Mouse (Mus musculus) MEL (cell line): ENCODE results near the gene Xcr1. TPM values are rescaled to one million over a fixed set of nuclear protein-coding genes. Genes with fewer than 3 reads are reported as not detected.

Source experiments
- DNase-seq: peaks from one replicate; pipeline ENCODE4 v3.0.0; 2011; ENCODE audit warnings: low read depth, low spot score
- H3K27ac ChIP-seq: 2 replicates; pipeline ENCODE4 v1.5.1; 2012; ENCODE audit warnings: low read depth, mild to moderate bottlenecking, control low read depth, low read length, moderate library complexity; ENCODE audit not compliant: control insufficient read depth
- H3K27me3 ChIP-seq, 2 experiments: fragments of 150-350 bp in 1 of 2; sonication (generic) in 1 of 2; 2 replicates each; pipeline ENCODE4 v1.6.1; 2012; ENCODE audit warnings: low read length in 2 of 2, mild to moderate bottlenecking in 2 of 2, improper control_type of control experiment in 1 of 2, moderate library complexity in 1 of 2; ENCODE audit not compliant: insufficient read depth in 2 of 2, control insufficient read depth in 1 of 2
- H3K36me3 ChIP-seq, 2 experiments: 2 replicates each; pipeline ENCODE4 v1.6.1; 2012 to 2014; ENCODE audit warnings: low read length in 2 of 2, improper control_type of control experiment in 1 of 2, inconsistent platforms in 1 of 2, mild to moderate bottlenecking in 1 of 2; ENCODE audit not compliant: insufficient read depth in 2 of 2, control insufficient read depth in 1 of 2
- H3K4me1 ChIP-seq, 2 experiments: fragments of 150-350 bp in 1 of 2; sonication (generic) in 1 of 2; 2 replicates each; pipeline ENCODE4 v1.6.1; 2012; ENCODE audit warnings: low read length in 2 of 2, improper control_type of control experiment in 1 of 2, mild to moderate bottlenecking in 1 of 2; ENCODE audit not compliant: insufficient read depth in 2 of 2, control insufficient read depth in 1 of 2
- H3K4me3 ChIP-seq, 2 experiments: fragments of 150-350 bp in 1 of 2; sonication (generic) in 1 of 2; 2 replicates each; pipeline ENCODE4 v1.5.1; 2012; ENCODE audit warnings: low read depth in 2 of 2, low read length in 2 of 2, mild to moderate bottlenecking in 2 of 2, moderate library complexity in 2 of 2, control low read depth in 1 of 2, improper control_type of control experiment in 1 of 2; ENCODE audit not compliant: control insufficient read depth in 1 of 2, insufficient read depth in 1 of 2
- H3K79me2 ChIP-seq: 2 replicates; pipeline ENCODE4 v1.6.1; 2012; ENCODE audit warnings: mild to moderate bottlenecking, low read length, moderate library complexity; ENCODE audit not compliant: control insufficient read depth, poor library complexity, insufficient read depth
- H3K9ac ChIP-seq: 2 replicates; pipeline ENCODE4 v1.6.1; 2012; ENCODE audit warnings: low read depth, mild to moderate bottlenecking, control low read depth, low read length, moderate library complexity; ENCODE audit not compliant: control insufficient read depth, poor library complexity, severe bottlenecking
- H3K9me3 ChIP-seq: fragments of 150-350 bp; sonication (generic); replicated peaks from 2 replicates; pipeline ENCODE4 v1.6.1; 2012; ENCODE audit warnings: mild to moderate bottlenecking, low read length, improper control_type of control experiment, moderate library complexity; ENCODE audit not compliant: insufficient read depth
- BHLHE40 ChIP-seq: IDR thresholded peaks from 2 replicates; pipeline ENCODE4 v1.6.1; 2012; ENCODE audit warnings: low read depth, mild to moderate bottlenecking, inconsistent platforms, low read length, improper control_type of control experiment, borderline replicate concordance
- CHD2 ChIP-seq: IDR thresholded peaks from 2 replicates; pipeline ENCODE4 v1.6.1; 2011; ENCODE audit warnings: low read length, improper control_type of control experiment
- CTCF ChIP-seq, 3 experiments: IDR thresholded peaks in 2 of 3; conservative IDR thresholded peaks in 1 of 3; 2 replicates each; pipeline ENCODE4 v1.5.1; 2011 to 2012; ENCODE audit warnings: low read length in 3 of 3, low read depth in 2 of 3, mild to moderate bottlenecking in 2 of 3, improper control_type of control experiment in 1 of 3, inconsistent platforms in 1 of 3, mixed read lengths in 1 of 3, moderate library complexity in 1 of 3; ENCODE audit not compliant: control insufficient read depth in 1 of 3, insufficient read depth in 1 of 3, poor library complexity in 1 of 3, severe bottlenecking in 1 of 3
- E2F4 ChIP-seq: IDR thresholded peaks from 2 replicates; pipeline ENCODE4 v1.6.1; 2011; ENCODE audit warnings: low read depth, low read length, improper control_type of control experiment, borderline replicate concordance
- EP300 ChIP-seq, 2 experiments: IDR thresholded peaks; 2 replicates each; pipeline ENCODE4 v1.6.1; 2011; ENCODE audit warnings: improper control_type of control experiment in 2 of 2, low read length in 2 of 2, low read depth in 1 of 2, mild to moderate bottlenecking in 1 of 2
- GABPA ChIP-seq: IDR thresholded peaks from 2 replicates; pipeline ENCODE4 v1.6.1; 2012; ENCODE audit warnings: low read depth, mild to moderate bottlenecking, inconsistent platforms, low read length, improper control_type of control experiment, moderate library complexity
- HCFC1 ChIP-seq: IDR thresholded peaks from 2 replicates; pipeline ENCODE4 v1.6.1; 2012; ENCODE audit warnings: low read depth, mild to moderate bottlenecking, inconsistent platforms, low read length, improper control_type of control experiment, moderate library complexity
- KAT2A ChIP-seq: conservative IDR thresholded peaks from 2 replicates; pipeline ENCODE4 v1.6.1; 2012; ENCODE audit warnings: low read depth, low read length, improper control_type of control experiment, inconsistent platforms
- MAX ChIP-seq: IDR thresholded peaks from 2 replicates; pipeline ENCODE4 v1.6.1; 2011; ENCODE audit warnings: low read length, improper control_type of control experiment
- MAZ ChIP-seq: IDR thresholded peaks from 2 replicates; pipeline ENCODE4 v1.6.1; 2012; ENCODE audit warnings: low read depth, mild to moderate bottlenecking, inconsistent platforms, low read length, improper control_type of control experiment
- NELFE ChIP-seq: IDR thresholded peaks from 2 replicates; pipeline ENCODE4 v1.6.1; 2011; ENCODE audit warnings: low read depth, low read length, improper control_type of control experiment
- NRF1 ChIP-seq: IDR thresholded peaks from 2 replicates; pipeline ENCODE4 v1.6.1; 2014; ENCODE audit warnings: low read depth, mild to moderate bottlenecking, inconsistent platforms, low read length, improper control_type of control experiment, moderate library complexity; ENCODE audit not compliant: poor library complexity, insufficient read depth, severe bottlenecking
- RAD21 ChIP-seq: IDR thresholded peaks from 2 replicates; pipeline ENCODE4 v1.6.1; 2011; ENCODE audit warnings: mild to moderate bottlenecking, low read depth, low read length, improper control_type of control experiment
- TBP ChIP-seq: IDR thresholded peaks from 2 replicates; pipeline ENCODE4 v1.8.0; 2011; ENCODE audit warnings: low read depth, low read length, improper control_type of control experiment
- TCF12 ChIP-seq: IDR thresholded peaks from 2 replicates; pipeline ENCODE4 v1.6.1; 2014; ENCODE audit warnings: low read depth, mild to moderate bottlenecking, inconsistent platforms, low read length, improper control_type of control experiment, moderate library complexity
- UBTF ChIP-seq: IDR thresholded peaks from 2 replicates; pipeline ENCODE4 v1.6.1; 2012; ENCODE audit warnings: low read depth, mild to moderate bottlenecking, inconsistent platforms, low read length, improper control_type of control experiment, moderate library complexity, borderline replicate concordance; ENCODE audit not compliant: insufficient read depth
- polyA plus RNA-seq, 2 experiments: library from polyadenylated mRNA; stranded (reverse) in 1 of 2; unstranded in 1 of 2; fragments of >175 nt in 1 of 2; fragments of >200 nt in 1 of 2; gene quantifications; 2 replicates each; pipeline versions ENCODE4 v1.2.1 to v1.2.4; 2012; ENCODE audit warnings: low replicate concordance in 2 of 2, low read depth in 1 of 2; ENCODE audit not compliant: insufficient read length in 2 of 2, insufficient read depth in 1 of 2, missing spikeins in 1 of 2
- total RNA-seq: library from RNA; depleted of rRNA; stranded (reverse); fragments of 300-350 nt; gene quantifications from 2 replicates; pipeline ENCODE4 v1.2.3, GENCODE M21; 2012; rRNA removed

Gene Xcr1
- total and polyA plus RNA-seq, 3 experiments, result 0.01 TPM; not detected in 2

DNA sequence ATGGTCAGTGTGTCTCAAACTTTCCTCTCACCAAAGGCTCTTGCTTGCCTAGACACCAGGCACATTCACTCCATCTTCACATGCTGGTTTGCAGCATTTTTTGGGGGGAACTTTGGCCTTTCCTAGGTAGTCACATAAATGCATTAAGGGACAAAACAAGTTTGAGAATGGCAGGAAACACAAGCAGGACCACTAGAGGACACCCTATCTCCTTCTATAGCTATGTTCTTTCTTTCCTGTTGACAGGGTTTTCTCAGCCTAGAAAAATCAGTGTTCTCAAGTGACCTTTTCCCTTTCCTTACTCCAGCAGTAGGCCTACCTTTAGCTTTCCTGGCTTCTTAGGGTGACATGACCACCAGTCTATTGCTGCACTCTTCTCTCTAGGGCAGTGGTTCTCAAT lies 58.9 kb downstream of the Xcr1 start:
- H3K27me3 ChIP-seq, result no peaks in the 10 kb centered on the region
- TF ChIP-seq MAZ, result no peak
- no peak for TF ChIP-seq TBP
- no peak for TF ChIP-seq UBTF
- peak; percentile 1 for TF ChIP-seq RAD21
- TF ChIP-seq, all 39 proteins: peak for 1
- H3K9me3 ChIP-seq, result no peaks in the 10 kb centered on the region
- no peaks in the 10 kb centered on the region for H3K79me2 ChIP-seq
- DNase-seq, result no peak
- no peak overlapping the region for H3K9ac ChIP-seq
- H3K36me3 ChIP-seq, result peaks cover 1 to 4% of the 10 kb centered on the region in 2 experiments; a peak in 2 of 4 replicates
- H3K27ac ChIP-seq, result no peak overlapping the region
- H3K4me1 ChIP-seq, result peaks cover 0 to 5% of the 10 kb centered on the region in 2 experiments; a peak in 3 of 4 replicates
- no peak overlapping the region for H3K4me3 ChIP-seq

DNA sequence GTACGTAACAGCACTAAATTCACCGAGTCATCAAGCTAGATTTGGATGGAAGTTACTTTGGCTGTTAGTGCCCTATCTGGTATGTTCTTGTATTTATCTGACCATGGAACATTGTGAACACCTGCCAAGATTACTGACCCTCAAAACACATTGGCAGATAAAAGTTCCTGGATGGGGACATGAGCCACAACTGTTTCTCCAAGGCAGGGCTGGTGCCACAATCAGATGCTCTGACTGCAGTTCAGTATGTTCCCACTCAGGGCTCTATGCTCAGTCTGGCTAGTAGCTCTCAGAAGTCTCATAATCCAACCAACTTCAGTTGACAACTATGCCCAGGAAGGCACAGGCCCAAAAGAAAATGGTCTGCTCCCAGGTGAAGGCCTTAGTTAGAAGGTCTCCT lies 59.4 kb downstream of the Xcr1 start:
- H3K9ac ChIP-seq, result no peak overlapping the region
- H3K4me1 ChIP-seq, result peaks cover 0 to 5% of the 10 kb centered on the region in 2 experiments; a peak in 3 of 4 replicates
- no peak for TF ChIP-seq UBTF
- no peak for TF ChIP-seq E2F4
- no peak for TF ChIP-seq KAT2A
- no peak for TF ChIP-seq MAZ
- no peak for TF ChIP-seq CTCF (IDR thresholded peaks at IDR 0.05 in 2 of 3, conservative IDR thresholded peaks at IDR 0.05 in 1 of 3; ENCODE audit: control insufficient read depth in 1 of 3, insufficient read depth in 1 of 3, low read depth in 2 of 3, low read length in 3 of 3, poor library complexity in 1 of 3, severe bottlenecking in 1 of 3)
- no peak for TF ChIP-seq NELFE
- TF ChIP-seq MAX, result no peak
- TF ChIP-seq BHLHE40, result no peak
- no peak for TF ChIP-seq HCFC1
- peak; percentile 22; the same call in 1 of the 2 replicates for TF ChIP-seq TCF12
- no peak for TF ChIP-seq GABPA
- TF ChIP-seq RAD21, result no peak
- TF ChIP-seq CHD2, result no peak
- peak in 1 of 2 experiments; percentile 61; a peak in 2 of 4 replicates for TF ChIP-seq EP300 (IDR thresholded peaks at IDR 0.05; ENCODE audit: low read depth in 1 of 2, low read length in 2 of 2)
- no peak for TF ChIP-seq NRF1
- H3K27ac ChIP-seq, result no peak overlapping the region
- H3K27me3 ChIP-seq, result no peaks in the 10 kb centered on the region
- DNase-seq, result peak; percentile 15
- H3K36me3 ChIP-seq, result peaks cover 1 to 4% of the 10 kb centered on the region in 2 experiments; a peak in 2 of 4 replicates
- H3K4me3 ChIP-seq, result no peak overlapping the region
- H3K9me3 ChIP-seq, result no peaks in the 10 kb centered on the region
- H3K79me2 ChIP-seq, result no peaks in the 10 kb centered on the region

Other genes with a start within 250 kb of the Xcr1 start
- 0.35 and 0.46 TPM in 2 replicates for gene Slc6a20b, start 229.5 kb downstream of the Xcr1 start, total RNA-seq
- gene Slc6a20b, start 229.5 kb downstream of the Xcr1 start, polyA plus RNA-seq, result under 1 TPM in 1 of 2 experiments, not detected in 1; 0.01 TPM
- not detected in 2 replicates for gene Ccr9, start 183.6 kb downstream of the Xcr1 start, total RNA-seq
- not detected for gene Ccr9, start 183.6 kb downstream of the Xcr1 start, polyA plus RNA-seq
- not detected in 2 replicates for gene Slc6a20a, start 183.1 kb downstream of the Xcr1 start, total RNA-seq
- not detected for gene Slc6a20a, start 183.1 kb downstream of the Xcr1 start, polyA plus RNA-seq
- 13.0 and 18.1 TPM in 2 replicates for gene Lztfl1, start 144.3 kb downstream of the Xcr1 start, total RNA-seq
- gene Lztfl1, start 144.3 kb downstream of the Xcr1 start, polyA plus RNA-seq, result 100 to 1,000 TPM in 1 of 2 experiments, 10 to 100 TPM in 1; 17.1 to 408 TPM
- not detected in 2 replicates for gene Cxcr6, start 55.6 kb downstream of the Xcr1 start, total RNA-seq
- under 1 TPM in 1 of 2 experiments, not detected in 1; 0.04 TPM for gene Cxcr6, start 55.6 kb downstream of the Xcr1 start, polyA plus RNA-seq
- 1.2 and 1.6 TPM in 2 replicates for gene Fyco1, start 10.1 kb downstream of the Xcr1 start, total RNA-seq
- gene Fyco1, start 10.1 kb downstream of the Xcr1 start, polyA plus RNA-seq, result 1 to 10 TPM in 1 of 2 experiments, not detected in 1; 2.7 TPM
- not detected in 2 replicates for gene Ccr1, start 106.7 kb upstream of the Xcr1 start, total RNA-seq
- gene Ccr1, start 106.7 kb upstream of the Xcr1 start, polyA plus RNA-seq, result under 1 TPM in 1 of 2 experiments, not detected in 1; 0.07 TPM
- not detected in 2 replicates for gene Ccr1l1, start 116.4 kb upstream of the Xcr1 start, total RNA-seq
- gene Ccr1l1, start 116.4 kb upstream of the Xcr1 start, polyA plus RNA-seq, result not detected
- not detected in 2 replicates for gene Ccr3, start 159.9 kb upstream of the Xcr1 start, total RNA-seq
- gene Ccr3, start 159.9 kb upstream of the Xcr1 start, polyA plus RNA-seq, result not detected
- gene Ccr2, start 239.9 kb upstream of the Xcr1 start, total RNA-seq, result 6.2 and 10.8 TPM in 2 replicates
- 1 to 10 TPM in 1 of 2 experiments, not detected in 1; 4.1 TPM for gene Ccr2, start 239.9 kb upstream of the Xcr1 start, polyA plus RNA-seq